Mouse (Mus musculus) intestine, embryonic 14.5 days (tissue): ENCODE data around the gene Dkk3. TPM values are rescaled to one million over a fixed set of nuclear protein-coding genes. Genes with fewer than 3 reads are reported as not detected.
"Not testable (repeated sequence)": the region's sequence is repeated elsewhere in the genome, so short reads cannot be mapped to it uniquely, and the experiment has no call there.

ENCODE experiments used
- ATAC-seq: fragments of 200-750 bp; cut with Nextera tagmentation; replicated peaks from 2 replicates; pipeline ENCODE4 v1.8.0; 2017; ENCODE audit warnings: low read depth, moderate number of reproducible peaks, moderate TSS enrichment, moderate library complexity; ENCODE audit not compliant: low FRiP score, low TSS enrichment
- DNase-seq: peaks from one replicate; pipeline ENCODE4 v3.0.0-alpha.2; 2018; ENCODE audit warnings: low spot score
- H3K27ac ChIP-seq: fragments of 300-500 bp; sonication (generic); 2 replicates; pipeline ENCODE4 v1.5.1; 2014; ENCODE audit warnings: low read depth, mild to moderate bottlenecking, control low read depth
- H3K27me3 ChIP-seq: fragments of 300-500 bp; sonication (generic); replicated peaks from 2 replicates; pipeline ENCODE4 v1.6.1; 2014; ENCODE audit warnings: low read length, control low read depth; ENCODE audit not compliant: control insufficient read depth, insufficient read depth
- H3K36me3 ChIP-seq: fragments of 300-500 bp; sonication (generic); 2 replicates; pipeline ENCODE4 v1.6.1; 2014; ENCODE audit warnings: low read length, control low read depth; ENCODE audit not compliant: control insufficient read depth, insufficient read depth
- H3K4me1 ChIP-seq: fragments of 300-500 bp; sonication (generic); replicated peaks from 2 replicates; pipeline ENCODE4 v1.6.1; 2014; ENCODE audit warnings: low read length, control low read depth, mixed read lengths; ENCODE audit not compliant: control insufficient read depth, insufficient read depth
- H3K4me2 ChIP-seq: fragments of 300-500 bp; sonication (generic); 2 replicates; pipeline ENCODE4 v1.6.1; 2014; ENCODE audit warnings: low read length
- H3K4me3 ChIP-seq: fragments of 300-500 bp; sonication (generic); 2 replicates; pipeline ENCODE4 v1.5.1; 2014; ENCODE audit warnings: low read depth, low read length, control low read depth, mixed read lengths
- H3K9ac ChIP-seq: fragments of 300-500 bp; sonication (generic); 2 replicates; pipeline ENCODE4 v1.6.1; 2014; ENCODE audit warnings: mild to moderate bottlenecking, low read length
- H3K9me3 ChIP-seq: fragments of 300-500 bp; sonication (generic); 2 replicates; pipeline ENCODE4 v1.6.1; 2016; ENCODE audit warnings: low read length, control low read depth; ENCODE audit not compliant: control insufficient read depth
- WGBS: fragments of 180-500 bp; shearing (Covaris S2); extraction: QIAGEN DNeasy Blood & Tissue Kit; methylation state at CpG from one replicate; pipeline ENCODE4 v1.1.7; 2014; 5-methylcytosine and 5-hydroxymethylcytosine counted together
- polyA plus RNA-seq: library from polyadenylated mRNA; unstranded; fragments of >200 nt; fragmentation: Nextera tagmentation; extraction: Ambion mirVana; gene quantifications from 2 replicates; pipeline ENCODE4 v1.2.1, GENCODE M21; 2014

Gene Dkk3
- polyA plus RNA-seq, 1 experiment from 2014 or later = 22.9 TPM

GRCm38 (mm10) chr7:112183258-112183841 is 24.5 kb upstream of the Dkk3 start:
- H3K9me3 ChIP-seq = no peaks in the 10 kb centered on the region
- WGBS = 33% methylated on average over 5 of the region's 5 CpGs

GRCm38 (mm10) chr7:112180235-112180705 is 21.4 kb upstream of the Dkk3 start:
- H3K4me1 ChIP-seq = 0 out of 2 replicates have a peak, but pooled peaks cover 5% of the 10 kb centered on the region
- WGBS = 18% methylated on average over 10 of the region's 10 CpGs

More at GRCm38 (mm10) chr7:112183258-112183841, 24.5 kb upstream of the Dkk3 start:
- Histone ChIP-seq H3K36me3 (no peaks in the 10 kb centered on the region), H3K4me2 (no peak overlapping the region), H3K27me3 (no peaks in the 10 kb centered on the region), H3K4me1 (0 out of 2 replicates have a peak, but pooled peaks cover 5% of the 10 kb centered on the region), H3K9ac (no peak overlapping the region), H3K27ac (no peak overlapping the region), H3K4me3 (no peak overlapping the region)
- peak; percentile 97 for DNase-seq
- ATAC-seq = 0 out of 2 replicates have a peak, but pooled peaks have one; percentile 19

GRCm38 (mm10) chr7:112176627-112177026 is 17.8 kb upstream of the Dkk3 start:
- no peak overlapping the region for H3K9ac ChIP-seq
- 95% methylated on average over 2 of the region's 2 CpGs for WGBS
- H3K36me3 ChIP-seq = no peaks in the 10 kb centered on the region
- no peak for ATAC-seq
- no peak overlapping the region for H3K27ac ChIP-seq
- no peak overlapping the region for H3K4me2 ChIP-seq
- no peak for DNase-seq
- H3K4me3 ChIP-seq = no peak overlapping the region
- no peaks in the 10 kb centered on the region for H3K9me3 ChIP-seq
- 0 out of 2 replicates have a peak, but pooled peaks cover 5% of the 10 kb centered on the region for H3K4me1 ChIP-seq
- H3K27me3 ChIP-seq = no peaks in the 10 kb centered on the region

More at GRCm38 (mm10) chr7:112180235-112180705, 21.4 kb upstream of the Dkk3 start:
- Histone ChIP-seq H3K9me3 (no peaks in the 10 kb centered on the region), H3K27ac (no peak overlapping the region), H3K36me3 (no peaks in the 10 kb centered on the region), H3K4me3 (no peak overlapping the region), H3K9ac (no peak overlapping the region), H3K4me2 (peak overlapping the region; percentile 25; the same call in 1 of the 2 replicates), H3K27me3 (no peaks in the 10 kb centered on the region)
- ATAC-seq (peak; percentile 74), DNase-seq (peak; percentile 92)

- Histone ChIP-seq H3K36me3 (no peaks in the 10 kb centered on the region), H3K9ac (no peak overlapping the region), H3K9me3 (no peaks in the 10 kb centered on the region)
These were observed 13.8 kb upstream of the Dkk3 start for GRCm38 (mm10) chr7:112172669-112173068.

GRCm38 (mm10) chr7:112169955-112170692 is 11.3 kb upstream of the Dkk3 start:
- no peak overlapping the region for H3K4me3 ChIP-seq
- 0 out of 2 replicates have a peak, but pooled peaks cover 5% of the 10 kb centered on the region for H3K4me1 ChIP-seq
- ATAC-seq (peak; percentile 72), DNase-seq (peak; percentile 66)
- no peaks in the 10 kb centered on the region for H3K36me3 ChIP-seq
- H3K27me3 ChIP-seq = no peaks in the 10 kb centered on the region
- no peaks in the 10 kb centered on the region for H3K9me3 ChIP-seq
- no peak overlapping the region for H3K9ac ChIP-seq
- H3K4me2 ChIP-seq = no peak overlapping the region
- 11% methylated on average over 10 of the region's 10 CpGs for WGBS
- H3K27ac ChIP-seq = peak overlapping the region; percentile 54; the same call in 1 of the 2 replicates

More at GRCm38 (mm10) chr7:112172669-112173068, 13.8 kb upstream of the Dkk3 start:
- no peak overlapping the region for H3K27ac ChIP-seq
- H3K4me2 ChIP-seq = no peak overlapping the region
- no peak for ATAC-seq
- H3K4me1 ChIP-seq = 0 out of 2 replicates have a peak, but pooled peaks cover 5% of the 10 kb centered on the region
- no peak overlapping the region for H3K4me3 ChIP-seq
- H3K27me3 ChIP-seq = no peaks in the 10 kb centered on the region
- no peak for DNase-seq
- 64% methylated on average over 4 of the region's 4 CpGs for WGBS

- Histone ChIP-seq H3K4me3 (no peak overlapping the region), H3K9me3 (no peaks in the 10 kb centered on the region), H3K4me2 (no peak overlapping the region), H3K36me3 (no peaks in the 10 kb centered on the region), H3K27ac (no peak overlapping the region), H3K9ac (no peak overlapping the region), H3K27me3 (no peaks in the 10 kb centered on the region), H3K4me1 (0 out of 2 replicates have a peak, but pooled peaks cover 5% of the 10 kb centered on the region)
- DNase-seq (no peak), ATAC-seq (no peak)
- 74% methylated on average over 4 of the region's 4 CpGs for WGBS
These were observed 6.7 kb upstream of the Dkk3 start for GRCm38 (mm10) chr7:112165593-112165992.

- H3K36me3 ChIP-seq, H3K27ac ChIP-seq, DNase-seq, H3K9me3 ChIP-seq, H3K27me3 ChIP-seq, H3K4me3 ChIP-seq, H3K4me1 ChIP-seq, H3K9ac ChIP-seq, H3K4me2 ChIP-seq, ATAC-seq: not testable (repeated sequence)
- 94% methylated on average over 4 of the region's 4 CpGs for WGBS
These were observed 6.2 kb upstream of the Dkk3 start for GRCm38 (mm10) chr7:112165032-112165431.

- Histone ChIP-seq H3K4me3 (no peak overlapping the region), H3K9me3 (no peaks in the 10 kb centered on the region), H3K4me2 (no peak overlapping the region), H3K36me3 (no peaks in the 10 kb centered on the region), H3K9ac (no peak overlapping the region), H3K27ac (no peak overlapping the region), H3K27me3 (no peaks in the 10 kb centered on the region), H3K4me1 (no peaks in the 10 kb centered on the region)
- WGBS = 80% methylated on average over 3 of the region's 3 CpGs
- no peak for ATAC-seq
- no peak for DNase-seq
These were observed 5.6 kb upstream of the Dkk3 start for GRCm38 (mm10) chr7:112164430-112164829.
